16 mouse cellular contexts compared by ENCODE assay signal in the genomic region with DNA sequence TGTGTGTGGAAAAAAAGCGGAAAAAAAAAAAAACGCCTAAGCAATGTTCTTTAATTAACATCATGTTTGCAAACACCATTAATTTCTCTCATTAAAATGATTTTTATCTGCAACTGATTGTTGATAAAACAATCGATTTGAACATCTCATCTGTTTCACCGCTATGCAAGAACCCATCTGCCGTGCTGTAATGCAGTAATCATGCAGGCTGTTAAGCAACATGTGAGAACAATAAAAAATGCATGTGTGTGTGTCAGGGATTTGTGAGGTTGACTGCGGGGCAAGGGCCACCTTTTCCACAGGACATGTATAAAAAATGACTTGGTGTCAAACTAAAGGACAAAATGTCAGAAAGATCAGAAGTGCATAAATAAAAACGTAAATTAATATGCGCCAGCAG.
DNase-seq lines count a peak whose midpoint lies in the region; ATAC-seq and TF ChIP-seq lines count a peak whose summit lies in the region.
"Had no signal": no experiment of that assay in that cellular context is flagged by ENCODE, and none has a peak within 500 bp of the region (broad histone marks: within the 10 kb centered on the region; RNA-seq: fewer than 3 reads in every experiment).

No protein-coding gene starts in this region.

- H3K9ac ChIP-seq in forebrain, postnatal 0 days: peak overlapping the region; percentile 10; the same call in 1 of the 2 replicates
- H3K9ac ChIP-seq in neural tube, embryonic 13.5 days: no peak overlapping the region
- H3K9ac ChIP-seq: liver, embryonic 14.5 days had no signal

- H3K27ac ChIP-seq in forebrain, postnatal 0 days (ENCODE audit: low read depth, low read length): no peak overlapping the region
- peak overlapping the region; percentile 1; the same call in 1 of the 2 replicates for H3K27ac ChIP-seq in neural tube, embryonic 13.5 days (replicated peaks)
- H3K27ac ChIP-seq: gastrocnemius, adult 2 months; liver, embryonic 14.5 days had no signal

- WGBS in forebrain, postnatal 0 days: 20% methylated on average over 8 of the region's 8 CpGs
- 39% methylated on average over 8 of the region's 8 CpGs for WGBS in neural tube, embryonic 13.5 days

- no peaks in the 10 kb centered on the region for H3K27me3 ChIP-seq in forebrain, postnatal 0 days (ENCODE audit: insufficient read depth, low read length)
- H3K27me3 ChIP-seq in neural tube, embryonic 13.5 days: no peaks in the 10 kb centered on the region

- H3K4me1 ChIP-seq in forebrain, postnatal 0 days (ENCODE audit: insufficient read depth): peaks cover 7% of the 10 kb centered on the region; the same call in 1 of the 2 replicates
- H3K4me1 ChIP-seq in neural tube, embryonic 13.5 days (replicated peaks): peaks cover 25% of the 10 kb centered on the region

- H3K4me2 ChIP-seq in forebrain, postnatal 0 days (ENCODE audit: low read depth): peak overlapping the region; percentile 42
- peak overlapping the region; percentile 42; the same call in 1 of the 2 replicates for H3K4me2 ChIP-seq in neural tube, embryonic 13.5 days

- no peaks in the 10 kb centered on the region for H3K9me3 ChIP-seq in forebrain, postnatal 0 days (ENCODE audit: low read length)
- H3K9me3 ChIP-seq in neural tube, embryonic 13.5 days: no peaks in the 10 kb centered on the region

- DNase-seq in layer of hippocampus, adult 11-12 months (ENCODE audit: low spot score): peak; percentile 15
- DNase-seq in layer of hippocampus, adult 9-11 months: no peak
- DNase-seq in forebrain, postnatal 0 days: peak; percentile 64
- DNase-seq in layer of hippocampus, postnatal 36 days: peak; percentile 14 to 15
- no peak for DNase-seq in left cerebral cortex, adult 18-20 months (ENCODE audit: low spot score in 2 of 2)
- DNase-seq in cerebellum, postnatal 25 days: no peak
- DNase-seq in cerebellum, adult 8-10 months: no peak
- DNase-seq: adrenal gland, postnatal 36 days; gastrocnemius, adult 2 months; heart, adult 18-20 months; kidney, postnatal 4 days; lung, postnatal 10 days had no signal

- TF ChIP-seq CTCF in forebrain, postnatal 0 days (IDR thresholded peaks at IDR 0.05; ENCODE audit: low read depth): no peak

- no peak; the same call in 1 of the 2 replicates for ATAC-seq in forebrain, postnatal 0 days
- ATAC-seq in neural tube, embryonic 13.5 days (ENCODE audit: low read depth): no peak
- ATAC-seq: intestine, embryonic 16.5 days had no signal

- no peak overlapping the region for H3K4me3 ChIP-seq in forebrain, postnatal 0 days (ENCODE audit: low read depth, low read length)
- H3K4me3 ChIP-seq in neural tube, embryonic 13.5 days: no peak overlapping the region
- H3K4me3 ChIP-seq: erythroblast, embryonic 14.5 days; gastrocnemius, adult 2 months had no signal

- H3K36me3 ChIP-seq in forebrain, postnatal 0 days (ENCODE audit: insufficient read depth): no peaks in the 10 kb centered on the region
- no peaks in the 10 kb centered on the region for H3K36me3 ChIP-seq in neural tube, embryonic 13.5 days

Comparison
In these comparisons a context has a peak if more than half of its experiments do, and no peak if none do; other contexts are left out.
1. DNase-seq: peak in layer of hippocampus, adult 11-12 months (single experiment), forebrain, postnatal 0 days (single experiment) and layer of hippocampus, postnatal 36 days (2 of 2); none in layer of hippocampus, adult 9-11 months (single experiment), left cerebral cortex, adult 18-20 months (0 of 2), cerebellum, postnatal 25 days (0 of 2) and cerebellum, adult 8-10 months (single experiment).